Mouse (Mus musculus): ENCODE measurements around the gene Ttc13.
A peak's percentile ranks its signal among the peaks of the same experiment; 100 is the strongest.

Gene Ttc13

DNA sequence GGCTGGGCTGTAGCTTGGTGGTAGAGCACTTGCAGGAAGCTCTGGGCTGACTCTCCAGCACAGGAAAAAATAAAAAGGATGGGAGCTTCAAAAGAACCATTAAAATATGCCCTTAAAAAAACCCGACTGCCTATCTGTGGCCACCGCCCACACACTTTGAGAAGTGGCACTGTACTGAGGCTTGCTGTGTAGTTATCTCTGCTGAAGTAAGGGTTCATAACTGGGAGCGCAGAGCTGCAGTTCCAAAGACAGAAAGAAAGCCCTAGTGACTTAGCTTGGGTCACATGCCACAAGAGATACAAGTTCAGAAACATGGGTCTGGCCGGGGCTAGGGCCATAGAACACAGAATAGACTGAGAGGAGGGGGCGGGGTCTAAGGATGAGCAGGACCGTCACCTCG, 63.8 kb downstream of the Ttc13 start:
- no peak for DNase-seq (ENCODE audit: low spot score in 2 of 2)

DNA sequence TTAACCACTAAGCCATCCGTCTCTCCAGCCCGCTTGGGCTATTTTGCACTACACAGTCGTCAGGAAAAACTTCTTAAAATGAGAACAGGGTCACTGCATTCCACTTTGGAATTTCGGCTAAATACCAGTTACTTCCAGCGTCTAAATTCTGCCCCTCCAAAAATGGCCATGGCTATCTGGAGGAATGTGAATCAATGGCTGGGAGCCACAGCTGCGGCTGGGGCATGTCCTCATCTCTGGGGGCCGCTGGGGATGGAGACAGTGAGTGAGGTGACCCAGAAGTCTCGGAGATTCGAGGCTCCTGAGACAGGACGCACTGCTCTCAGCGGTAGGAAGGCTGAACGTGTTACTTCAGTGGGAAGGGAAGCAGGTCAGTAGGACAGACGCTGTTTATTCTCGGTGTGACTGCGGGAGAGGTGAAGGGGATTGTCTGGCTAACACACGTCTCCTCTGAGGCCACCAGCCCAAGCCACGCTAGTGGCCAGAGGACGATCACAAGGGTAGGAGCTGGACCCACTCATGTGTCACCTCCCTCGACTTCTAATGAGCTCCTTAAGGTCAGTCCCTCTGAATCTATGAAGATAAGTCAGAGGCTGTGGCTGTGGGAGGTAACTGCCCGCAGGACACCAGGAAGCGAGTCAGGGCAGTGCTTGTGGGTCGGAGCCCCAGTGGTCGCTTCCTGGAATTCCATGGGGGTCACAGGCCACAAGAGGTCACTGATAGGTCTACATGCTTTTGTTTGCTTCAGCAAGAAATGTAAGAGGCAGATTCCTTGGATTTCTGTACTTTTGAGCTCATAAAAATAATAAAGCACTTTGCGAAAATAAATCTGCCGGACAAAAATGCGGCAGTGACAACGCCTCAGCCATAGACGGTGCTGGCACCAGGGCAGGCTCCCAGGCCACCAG, 68.0 kb downstream of the Ttc13 start:
- no peak for DNase-seq (ENCODE audit: low spot score in 2 of 2)

DNA sequence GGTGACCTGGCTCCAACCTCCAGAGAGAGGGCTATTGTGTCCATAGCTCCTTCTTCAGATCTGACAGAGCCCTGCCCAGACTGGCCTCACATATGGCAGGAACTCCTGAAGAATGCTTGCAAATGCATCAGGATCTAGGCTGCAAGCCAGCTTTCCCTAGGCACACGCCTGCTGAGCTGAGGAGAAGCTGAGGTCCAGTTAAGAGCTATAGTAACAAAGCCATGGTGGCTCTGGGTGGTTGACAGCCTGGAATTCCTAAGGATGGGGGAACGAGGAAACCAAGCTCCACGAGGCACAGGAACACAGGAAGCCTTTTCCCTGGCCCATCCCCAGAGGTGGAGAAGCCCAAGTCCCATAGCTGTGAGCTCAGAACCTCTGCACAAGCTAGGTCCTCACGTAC, 69.2 kb downstream of the Ttc13 start:
- no peak for DNase-seq (ENCODE audit: low spot score in 2 of 2)

DNA sequence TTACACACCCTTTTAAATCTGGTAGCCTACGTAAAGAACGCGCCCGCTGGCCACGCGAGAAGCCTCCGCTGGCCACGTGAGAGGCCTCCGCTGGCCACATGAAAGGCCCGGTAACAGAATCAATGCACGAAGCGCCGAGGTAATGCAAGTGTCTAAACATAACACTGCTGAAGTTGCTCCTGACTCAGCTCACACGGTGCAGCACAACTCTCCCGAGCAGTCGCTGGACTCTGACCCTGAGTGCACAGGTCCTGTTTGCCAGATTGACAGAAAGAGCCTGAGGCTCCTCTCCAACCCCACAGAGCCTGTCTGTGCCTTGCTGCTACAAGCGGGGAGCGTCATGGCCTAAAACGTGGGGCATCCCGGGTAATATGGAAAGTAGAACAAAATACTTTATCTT, 70.0 kb downstream of the Ttc13 start:
- DNase-seq (ENCODE audit: low spot score in 2 of 2), result no peak

DNA sequence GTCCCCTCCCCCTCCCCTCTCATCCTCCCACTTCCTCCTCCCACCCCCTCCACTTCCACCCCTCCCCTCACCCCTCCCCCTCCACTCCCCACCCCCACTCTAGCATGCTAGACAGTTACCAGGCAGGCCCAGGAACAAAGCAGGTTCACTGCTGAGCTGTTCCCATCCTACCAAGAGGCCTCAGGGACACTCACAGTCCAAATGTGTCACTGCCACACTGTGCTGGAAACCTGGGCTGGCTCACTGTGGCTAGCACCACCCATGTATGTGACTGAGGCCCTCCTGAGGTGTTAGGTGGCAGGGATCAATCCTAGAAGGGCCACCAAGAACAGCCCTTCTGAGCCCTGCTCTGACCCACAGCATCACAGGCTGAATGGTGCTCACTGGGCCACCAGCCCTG, 73.5 kb downstream of the Ttc13 start:
- DNase-seq (ENCODE audit: low spot score in 2 of 2), result no peak

DNA sequence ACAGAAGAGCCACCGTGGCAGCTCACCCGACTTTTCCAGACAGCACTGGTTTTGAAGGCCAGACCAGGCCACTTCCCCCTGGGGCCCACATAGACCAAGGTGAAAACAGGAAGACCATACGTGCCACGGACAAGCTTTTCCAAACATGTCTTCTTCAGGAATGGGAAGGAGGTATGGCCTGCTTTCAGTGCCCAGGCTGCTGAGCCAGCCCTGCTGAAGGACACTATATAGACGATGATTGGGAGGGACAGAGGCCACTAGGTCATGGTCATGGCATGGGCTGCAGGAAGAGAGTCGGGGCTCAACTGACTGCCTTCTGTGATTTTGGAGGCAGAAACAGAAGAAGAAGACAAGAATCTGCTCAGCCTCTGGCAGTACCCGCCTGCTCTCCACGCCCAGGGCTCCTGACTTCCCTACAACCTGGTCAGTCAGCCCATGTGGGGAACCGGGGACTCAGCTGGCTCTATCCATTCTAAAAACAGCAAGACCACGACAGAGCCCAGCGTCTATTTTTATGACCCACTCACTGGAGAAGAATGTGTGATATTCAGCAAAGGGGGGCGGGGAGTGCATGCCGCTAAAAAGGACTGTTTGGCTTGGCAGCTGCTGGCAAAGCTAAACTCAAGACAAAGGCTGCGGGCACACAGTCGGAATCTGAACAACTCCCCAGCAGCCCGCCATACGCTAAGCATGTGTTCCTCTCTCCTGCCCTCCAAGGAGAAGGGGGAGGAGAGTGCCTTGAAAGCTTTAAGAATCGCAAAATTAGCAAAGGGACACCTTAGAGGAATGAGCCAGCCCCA, 78.0 kb downstream of the Ttc13 start:
- DNase-seq (ENCODE audit: low spot score in 2 of 2), result peak; percentile 71 to 79

DNA sequence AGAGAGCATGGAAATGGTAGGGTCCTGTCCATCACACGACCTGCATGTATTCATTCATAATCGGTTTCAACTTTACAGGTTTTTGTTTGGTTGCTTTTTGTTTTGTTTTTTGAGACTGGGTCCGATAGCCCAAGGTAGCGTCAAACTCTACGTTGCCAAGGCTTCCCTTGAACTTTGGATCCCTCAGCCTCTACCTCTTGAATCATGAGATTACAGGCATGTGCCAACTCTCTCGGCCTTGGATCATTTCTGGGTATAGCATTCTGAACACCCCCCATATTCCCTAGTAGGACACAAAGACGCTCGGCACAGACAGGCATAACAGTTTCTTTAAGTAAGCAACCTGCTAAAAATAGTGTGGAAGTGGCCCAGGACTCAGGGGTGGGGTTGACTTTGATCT, 80.2 kb downstream of the Ttc13 start:
- DNase-seq (ENCODE audit: low spot score in 2 of 2), result no peak

DNA sequence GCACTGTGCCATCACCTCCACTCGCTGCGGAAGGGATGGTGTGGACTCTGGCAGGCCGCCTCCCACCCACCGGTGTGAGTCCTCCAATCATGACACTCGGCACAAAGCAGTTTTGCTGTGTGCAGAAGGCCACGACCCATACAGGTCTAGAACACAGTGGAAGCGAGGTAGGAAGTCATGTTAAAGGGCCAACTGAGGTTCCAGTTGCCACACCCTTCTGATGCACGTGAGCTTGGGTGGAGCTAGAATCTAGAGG, 86.6 kb downstream of the Ttc13 start:
- no peak for DNase-seq (ENCODE audit: low spot score in 2 of 2)

DNA sequence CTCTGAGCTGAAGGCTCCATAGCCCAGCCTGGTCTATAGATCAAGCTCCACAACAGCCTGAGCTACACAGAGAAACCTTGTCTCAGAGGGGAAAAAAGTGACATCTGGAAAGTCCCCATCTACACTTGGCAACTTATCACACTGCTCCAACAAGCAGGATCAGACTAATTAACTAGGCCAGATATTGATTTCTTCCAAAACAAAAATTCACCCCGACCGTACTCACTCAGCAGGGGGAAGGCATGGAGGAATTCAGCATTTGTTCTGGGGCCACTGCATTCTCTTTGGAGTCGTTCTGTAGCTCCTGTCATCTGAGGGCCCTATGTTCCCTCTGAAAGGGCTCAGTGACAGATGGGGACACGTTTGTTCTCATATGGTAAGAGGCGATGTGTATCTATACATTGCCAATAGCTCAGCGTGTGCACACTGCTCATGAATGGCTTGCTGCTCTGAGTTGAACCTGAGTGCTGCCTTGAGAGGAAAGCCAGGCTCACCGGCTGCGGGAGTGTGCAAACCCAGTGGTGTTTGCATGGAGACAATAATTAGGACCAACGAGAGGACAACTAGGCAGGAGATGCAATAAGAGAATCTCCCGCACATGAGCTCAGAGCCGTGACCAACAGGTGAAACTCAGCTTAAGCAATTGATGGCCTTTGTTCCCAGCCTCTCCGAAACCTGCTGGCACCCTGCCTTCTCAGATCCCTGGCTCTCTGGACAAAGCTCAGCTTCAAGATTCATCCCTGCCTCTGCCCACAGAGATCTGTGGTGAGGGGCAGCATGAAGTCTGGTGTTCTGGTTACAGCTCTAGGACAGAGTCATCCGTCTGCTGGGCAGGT, 87.2 kb downstream of the Ttc13 start:
- DNase-seq (ENCODE audit: low spot score in 2 of 2), result no peak

DNA sequence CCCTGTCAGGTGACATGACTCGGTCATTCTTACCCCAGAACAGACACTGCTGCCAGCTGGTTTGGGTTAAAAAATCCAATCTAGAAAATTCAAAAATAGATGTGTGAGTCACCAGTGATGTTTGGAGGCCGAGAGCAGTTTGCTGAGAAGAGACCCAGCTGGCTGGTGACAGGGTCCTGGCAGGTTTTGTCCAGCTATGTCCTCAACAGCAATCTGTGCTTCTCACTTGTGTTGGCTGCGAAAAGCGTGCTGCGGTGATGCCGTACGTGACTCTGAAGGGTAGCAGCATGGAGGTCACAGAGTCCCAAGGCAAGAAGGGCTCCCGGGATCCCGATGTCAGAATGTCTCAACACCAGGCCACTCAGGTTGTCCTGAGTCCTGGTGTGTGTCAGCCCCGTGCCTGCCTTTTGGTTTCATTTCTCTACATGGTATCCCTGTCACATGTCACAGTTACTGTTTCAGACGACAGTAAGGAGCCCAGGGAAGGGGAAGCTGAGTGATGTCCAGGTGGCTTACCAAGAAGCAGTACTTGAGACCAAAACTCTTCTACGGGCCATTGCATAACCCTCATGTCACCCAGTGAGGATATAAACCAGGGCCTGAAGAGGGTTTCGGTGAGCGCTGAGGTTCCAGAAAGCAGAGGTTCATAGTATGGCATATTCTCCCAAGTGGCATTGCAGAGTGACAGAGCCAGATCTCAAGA, 88.6 kb downstream of the Ttc13 start:
- peak; percentile 39 to 51 for DNase-seq (ENCODE audit: low spot score in 2 of 2)

DNA sequence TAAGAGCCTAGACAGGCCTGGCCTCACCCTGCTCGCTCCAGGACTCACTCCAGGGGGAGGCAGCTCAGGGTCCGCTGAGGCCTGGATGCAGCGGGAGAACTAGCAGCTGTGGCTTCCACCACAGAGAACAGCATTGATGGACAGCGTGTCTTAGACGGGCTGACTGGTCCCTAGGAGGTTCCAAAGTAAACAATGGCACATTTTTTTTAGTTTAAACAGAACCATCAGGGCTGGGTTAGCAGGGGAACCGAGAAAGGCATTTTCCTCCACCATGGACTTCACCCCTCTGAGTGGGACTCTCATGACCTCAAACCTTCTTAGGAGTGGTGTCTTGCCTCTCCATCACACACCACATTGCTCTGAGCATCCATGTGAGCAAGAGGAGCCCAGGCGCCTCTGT, 89.8 kb downstream of the Ttc13 start:
- no peak for DNase-seq (ENCODE audit: low spot score in 2 of 2)

DNA sequence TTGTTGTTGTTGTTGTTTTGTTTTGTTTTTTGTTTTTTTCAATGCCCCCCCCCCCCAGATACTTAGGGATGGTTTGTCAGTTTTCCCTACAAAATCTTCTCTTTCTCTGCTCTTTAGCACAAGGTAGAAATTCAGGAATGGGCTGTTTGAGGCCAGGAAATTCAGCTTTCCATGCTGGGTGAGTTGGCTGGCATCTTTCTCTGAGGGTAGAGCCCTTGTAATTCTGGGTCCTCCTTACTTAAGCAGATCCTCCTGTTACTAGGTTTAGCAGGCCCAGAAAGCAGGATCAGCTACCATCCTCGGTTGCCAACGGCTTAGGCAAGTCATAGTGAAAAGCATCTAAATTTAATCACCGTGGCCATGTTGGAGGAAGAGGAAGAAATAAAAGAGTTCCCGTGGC, 90.9 kb downstream of the Ttc13 start:
- no peak for DNase-seq (ENCODE audit: low spot score in 2 of 2)

DNA sequence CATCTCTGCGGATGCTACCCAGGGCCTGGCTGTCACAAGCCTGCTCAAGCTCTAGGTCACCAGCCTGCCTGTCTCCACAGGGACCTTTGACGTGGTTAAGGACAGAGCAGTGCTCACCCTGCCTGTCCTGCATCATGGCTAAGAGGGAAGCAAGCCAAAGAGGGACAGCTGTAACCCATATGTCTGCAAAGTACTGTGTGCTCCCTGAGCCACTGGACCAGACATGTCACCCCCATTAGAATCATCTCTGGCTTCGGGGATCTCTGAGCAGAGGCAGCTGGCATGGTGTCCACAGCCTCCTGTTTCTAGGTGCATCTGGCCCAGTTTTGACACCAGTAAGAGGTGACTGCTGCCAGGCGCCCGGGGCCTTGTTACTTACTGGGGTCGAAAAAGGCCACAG, 91.3 kb downstream of the Ttc13 start:
- DNase-seq (ENCODE audit: low spot score in 2 of 2), result no peak

DNA sequence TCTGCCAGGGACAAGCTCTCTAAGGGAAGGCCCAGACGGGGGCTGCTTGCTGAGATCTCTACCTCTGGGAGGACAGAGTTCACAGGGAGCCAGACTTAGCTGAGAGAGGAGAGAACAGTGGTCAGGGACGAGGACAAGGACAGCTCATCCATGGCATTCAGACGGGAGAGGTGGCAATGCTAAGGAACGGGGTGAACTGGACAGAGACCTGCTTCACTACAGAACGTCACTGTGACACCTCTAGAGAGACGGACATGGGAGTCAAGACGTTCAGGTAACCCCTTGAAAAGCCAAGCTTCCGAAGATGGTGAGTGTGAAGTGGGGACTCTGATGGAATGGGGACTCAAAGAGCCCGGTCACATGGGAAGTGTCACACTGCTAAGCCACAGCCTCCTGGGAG, 95.5 kb downstream of the Ttc13 start:
- DNase-seq (ENCODE audit: low spot score in 2 of 2), result no peak

All from right cerebral cortex, adult 2 months (tissue).